Mouse (Mus musculus) stomach, embryonic 15.5 days (tissue): ENCODE measurements around the gene Uox. TPM values are rescaled to one million over a fixed set of nuclear protein-coding genes. Genes with fewer than 3 reads are reported as not detected.

ENCODE experiments used
- ATAC-seq: fragments of 200-750 bp; cut with Nextera tagmentation; 2 replicates; pipeline ENCODE4 v1.8.0; 2017; ENCODE audit warnings: low read depth, moderate number of reproducible peaks, moderate TSS enrichment; ENCODE audit not compliant: insufficient read depth, low FRiP score
- H3K27ac ChIP-seq: fragments of 300-500 bp; sonication (generic); 2 replicates; pipeline ENCODE4 v1.5.1; 2015; ENCODE audit warnings: mild to moderate bottlenecking, inconsistent platforms
- H3K27me3 ChIP-seq: fragments of 300-500 bp; sonication (generic); replicated peaks from 2 replicates; pipeline ENCODE4 v1.6.1; 2015; ENCODE audit warnings: inconsistent platforms
- H3K36me3 ChIP-seq: fragments of 300-500 bp; sonication (generic); 2 replicates; pipeline ENCODE4 v1.6.1; 2015; ENCODE audit warnings: inconsistent platforms
- H3K4me1 ChIP-seq: fragments of 300-500 bp; sonication (generic); 2 replicates; pipeline ENCODE4 v1.6.1; 2015; ENCODE audit warnings: inconsistent platforms
- H3K4me2 ChIP-seq: fragments of 300-500 bp; sonication (generic); 2 replicates; pipeline ENCODE4 v1.6.1; 2015; ENCODE audit warnings: mild to moderate bottlenecking, inconsistent platforms
- H3K4me3 ChIP-seq: fragments of 300-500 bp; sonication (generic); replicated peaks from 2 replicates; pipeline ENCODE4 v1.5.1; 2015; ENCODE audit warnings: inconsistent platforms
- H3K9ac ChIP-seq: fragments of 300-500 bp; sonication (generic); 2 replicates; pipeline ENCODE4 v1.6.1; 2015; ENCODE audit warnings: inconsistent platforms
- H3K9me3 ChIP-seq: fragments of 300-500 bp; sonication (generic); 2 replicates; pipeline ENCODE4 v1.6.1; 2016; ENCODE audit warnings: inconsistent platforms
- WGBS: fragments of 180-500 bp; shearing (Covaris S2); methylation state at CpG from one replicate; pipeline ENCODE4 v1.1.7; 2015; 5-methylcytosine and 5-hydroxymethylcytosine counted together
- polyA plus RNA-seq: library from polyadenylated mRNA; unstranded; fragments of >200 nt; fragmentation: Nextera tagmentation; extraction: Ambion mirVana; gene quantifications from 2 replicates; pipeline ENCODE4 v1.2.1, GENCODE M21; 2015

Uox gene
- polyA plus RNA-seq, 1 experiment from 2014 or later: 1.5 TPM

GRCm38 (mm10) chr3:146589523-146589922 lies 19.3 kb downstream of the Uox start:
- Histone ChIP-seq H3K9ac (no peak overlapping the region), H3K27me3 (no peaks in the 10 kb centered on the region), H3K4me1 (no peaks in the 10 kb centered on the region), H3K36me3 (no peaks in the 10 kb centered on the region), H3K27ac (no peak overlapping the region), H3K4me3 (no peak overlapping the region), H3K9me3 (no peaks in the 10 kb centered on the region), H3K4me2 (no peak overlapping the region)
- 74% methylated on average over 6 of the region's 6 CpGs for WGBS
- ATAC-seq: no peak

GRCm38 (mm10) chr3:146591159-146591558 lies 20.9 kb downstream of the Uox start:
- Histone ChIP-seq H3K36me3 (no peaks in the 10 kb centered on the region), H3K27ac (no peak overlapping the region), H3K4me2 (no peak overlapping the region), H3K4me3 (no peak overlapping the region), H3K9me3 (no peaks in the 10 kb centered on the region), H3K9ac (no peak overlapping the region), H3K27me3 (no peaks in the 10 kb centered on the region), H3K4me1 (no peaks in the 10 kb centered on the region)
- no peak for ATAC-seq
- WGBS: 76% methylated on average over 7 of the region's 7 CpGs

- ATAC-seq: no peak
- H3K4me1 ChIP-seq: no peaks in the 10 kb centered on the region
- WGBS: 56% methylated on average over 2 of the region's 2 CpGs
Observed at GRCm38 (mm10) chr3:146591601-146592000, 21.4 kb downstream of the Uox start.

GRCm38 (mm10) chr3:146595440-146595839 lies 25.2 kb downstream of the Uox start:
- no peaks in the 10 kb centered on the region for H3K36me3 ChIP-seq
- 0 out of 2 replicates have a peak, but pooled peaks cover 2% of the 10 kb centered on the region for H3K4me1 ChIP-seq
- no peaks in the 10 kb centered on the region for H3K27me3 ChIP-seq
- no peak overlapping the region for H3K4me2 ChIP-seq
- H3K9me3 ChIP-seq: no peaks in the 10 kb centered on the region
- no peak overlapping the region for H3K4me3 ChIP-seq
- H3K9ac ChIP-seq: no peak overlapping the region
- H3K27ac ChIP-seq: no peak overlapping the region
- 83% methylated on average over 6 of the region's 6 CpGs for WGBS
- no peak for ATAC-seq

More at GRCm38 (mm10) chr3:146591601-146592000, 21.4 kb downstream of the Uox start:
- no peak overlapping the region for H3K4me3 ChIP-seq
- H3K27ac ChIP-seq: no peak overlapping the region
- no peak overlapping the region for H3K4me2 ChIP-seq
- H3K27me3 ChIP-seq: no peaks in the 10 kb centered on the region
- no peaks in the 10 kb centered on the region for H3K36me3 ChIP-seq
- H3K9me3 ChIP-seq: no peaks in the 10 kb centered on the region
- H3K9ac ChIP-seq: no peak overlapping the region

- Histone ChIP-seq H3K4me3 (no peak overlapping the region), H3K4me1 (0 out of 2 replicates have a peak, but pooled peaks cover 2% of the 10 kb centered on the region), H3K9ac (no peak overlapping the region), H3K36me3 (no peaks in the 10 kb centered on the region), H3K27me3 (no peaks in the 10 kb centered on the region), H3K27ac (no peak overlapping the region), H3K9me3 (no peaks in the 10 kb centered on the region), H3K4me2 (no peak overlapping the region)
- no peak for ATAC-seq
- WGBS: 79% methylated on average over 8 of the region's 8 CpGs
Observed at GRCm38 (mm10) chr3:146596387-146596786, 26.2 kb downstream of the Uox start.

GRCm38 (mm10) chr3:146596864-146597263 lies 26.6 kb downstream of the Uox start:
- H3K36me3 ChIP-seq: no peaks in the 10 kb centered on the region
- H3K9ac ChIP-seq: no peak overlapping the region
- ATAC-seq: no peak
- WGBS: 84% methylated on average over 7 of the region's 7 CpGs
- no peak overlapping the region for H3K4me3 ChIP-seq
- H3K27ac ChIP-seq: no peak overlapping the region
- no peaks in the 10 kb centered on the region for H3K27me3 ChIP-seq
- no peaks in the 10 kb centered on the region for H3K9me3 ChIP-seq
- no peak overlapping the region for H3K4me2 ChIP-seq
- 0 out of 2 replicates have a peak, but pooled peaks cover 2% of the 10 kb centered on the region for H3K4me1 ChIP-seq

GRCm38 (mm10) chr3:146598411-146598810 lies 28.2 kb downstream of the Uox start:
- Histone ChIP-seq H3K4me1 (0 out of 2 replicates have a peak, but pooled peaks cover 2% of the 10 kb centered on the region), H3K9ac (no peak overlapping the region), H3K4me3 (no peak overlapping the region), H3K36me3 (no peaks in the 10 kb centered on the region), H3K27ac (no peak overlapping the region), H3K4me2 (no peak overlapping the region), H3K9me3 (no peaks in the 10 kb centered on the region), H3K27me3 (no peaks in the 10 kb centered on the region)
- ATAC-seq: no peak
- WGBS: 57% methylated on average over 6 of the region's 6 CpGs

GRCm38 (mm10) chr3:146599198-146599900 lies 29.1 kb downstream of the Uox start:
- no peak overlapping the region for H3K4me2 ChIP-seq
- H3K4me1 ChIP-seq: 0 out of 2 replicates have a peak, but pooled peaks cover 2% of the 10 kb centered on the region
- no peaks in the 10 kb centered on the region for H3K36me3 ChIP-seq
- WGBS: 74% methylated on average over 6 of the region's 6 CpGs
- no peak overlapping the region for H3K4me3 ChIP-seq
- H3K27me3 ChIP-seq: no peaks in the 10 kb centered on the region
- no peak overlapping the region for H3K9ac ChIP-seq
- ATAC-seq: no peak
- no peaks in the 10 kb centered on the region for H3K9me3 ChIP-seq
- no peak overlapping the region for H3K27ac ChIP-seq

GRCm38 (mm10) chr3:146601205-146601604 lies 31.0 kb downstream of the Uox start:
- Histone ChIP-seq H3K36me3 (no peaks in the 10 kb centered on the region), H3K4me3 (no peak overlapping the region), H3K27ac (no peak overlapping the region), H3K4me1 (0 out of 2 replicates have a peak, but pooled peaks cover 2% of the 10 kb centered on the region), H3K4me2 (no peak overlapping the region), H3K27me3 (no peaks in the 10 kb centered on the region), H3K9ac (no peak overlapping the region), H3K9me3 (no peaks in the 10 kb centered on the region)
- no peak for ATAC-seq
- 58% methylated on average over 2 of the region's 2 CpGs for WGBS

GRCm38 (mm10) chr3:146602531-146602930 lies 32.3 kb downstream of the Uox start:
- H3K4me3 ChIP-seq: no peak overlapping the region
- no peak overlapping the region for H3K27ac ChIP-seq
- no peak overlapping the region for H3K9ac ChIP-seq
- H3K4me1 ChIP-seq: 0 out of 2 replicates have a peak, but pooled peaks cover 2% of the 10 kb centered on the region
- H3K9me3 ChIP-seq: no peaks in the 10 kb centered on the region
- no peak overlapping the region for H3K4me2 ChIP-seq
- no peaks in the 10 kb centered on the region for H3K36me3 ChIP-seq
- no peak for ATAC-seq
- 91% methylated on average over 3 of the region's 3 CpGs for WGBS
- H3K27me3 ChIP-seq: no peaks in the 10 kb centered on the region

GRCm38 (mm10) chr3:146604647-146605046 lies 34.4 kb downstream of the Uox start:
- H3K9me3 ChIP-seq: no peaks in the 10 kb centered on the region
- no peak overlapping the region for H3K4me2 ChIP-seq
- H3K27ac ChIP-seq: no peak overlapping the region
- no peaks in the 10 kb centered on the region for H3K36me3 ChIP-seq
- H3K4me3 ChIP-seq: no peak overlapping the region
- ATAC-seq: no peak
- WGBS: 72% methylated on average over 9 of the region's 9 CpGs
- no peaks in the 10 kb centered on the region for H3K4me1 ChIP-seq
- no peaks in the 10 kb centered on the region for H3K27me3 ChIP-seq
- no peak overlapping the region for H3K9ac ChIP-seq

GRCm38 (mm10) chr3:146607368-146607767 lies 37.1 kb downstream of the Uox start:
- no peaks in the 10 kb centered on the region for H3K4me1 ChIP-seq
- 20% methylated on average over 1 of the region's 1 CpGs for WGBS
- H3K4me2 ChIP-seq: no peak overlapping the region
- ATAC-seq: no peak
- H3K9ac ChIP-seq: no peak overlapping the region
- no peaks in the 10 kb centered on the region for H3K9me3 ChIP-seq
- H3K27ac ChIP-seq: no peak overlapping the region
- no peak overlapping the region for H3K4me3 ChIP-seq
- no peaks in the 10 kb centered on the region for H3K36me3 ChIP-seq
- H3K27me3 ChIP-seq: no peaks in the 10 kb centered on the region
